Mouse (Mus musculus): ENCODE measurements around the gene Tent4a. TPM values are rescaled to one million over a fixed set of nuclear protein-coding genes. Genes with fewer than 3 reads are reported as not detected.

Gene Tent4a
- total and polyA plus RNA-seq, 3 experiments: 18.8 to 22.7 (median 18.9) TPM

GRCm38 (mm10) chr13:69478703-69479102, 55.7 kb downstream of the Tent4a start:
- DNase-seq: peak; percentile 55

GRCm38 (mm10) chr13:69460635-69461465, 73.6 kb downstream of the Tent4a start:
- DNase-seq: peak; percentile 45

GRCm38 (mm10) chr13:69459657-69460458, 74.6 kb downstream of the Tent4a start:
- DNase-seq: peak; percentile 49

- DNase-seq: no peak
Observed at GRCm38 (mm10) chr13:69458891-69459290, 75.5 kb downstream of the Tent4a start.

- no peak for DNase-seq
Observed at GRCm38 (mm10) chr13:69458461-69458860, 76.0 kb downstream of the Tent4a start.

GRCm38 (mm10) chr13:69457105-69457504, 77.3 kb downstream of the Tent4a start:
- no peak for DNase-seq

GRCm38 (mm10) chr13:69456641-69457040, 77.8 kb downstream of the Tent4a start:
- peak; percentile 10 for DNase-seq

GRCm38 (mm10) chr13:69455476-69456175, 78.8 kb downstream of the Tent4a start:
- no peak for DNase-seq

Other genes with a start within 250 kb of the Tent4a start
- 100 to 1,000 TPM in 1 of 2 experiments, 10 to 100 TPM in 1; 92.2 to 113 TPM for gene Nsun2, start 871 bp downstream of the Tent4a start, total RNA-seq (2021)
- 22.7 and 31.0 TPM in 2 replicates for gene Nsun2, start 871 bp downstream of the Tent4a start, polyA plus RNA-seq (2012; rRNA removed)
- gene Srd5a1, start 76.8 kb upstream of the Tent4a start, total RNA-seq (2021): 10 to 100 TPM in 1 of 2 experiments, 1 to 10 TPM in 1; 9.4 to 13.9 TPM
- gene Srd5a1, start 76.8 kb upstream of the Tent4a start, polyA plus RNA-seq (2012; rRNA removed): 35.0 and 41.6 TPM in 2 replicates
- 1 to 10 TPM; 1.1 to 3.1 TPM for gene Ube2ql1, start 205.3 kb upstream of the Tent4a start, total RNA-seq (2021)
- 2.0 and 2.8 TPM in 2 replicates for gene Ube2ql1, start 205.3 kb upstream of the Tent4a start, polyA plus RNA-seq (2012; rRNA removed)